Mouse (Mus musculus): ENCODE data around the gene Rap1gap2.

The Rap1gap2 gene

DNA sequence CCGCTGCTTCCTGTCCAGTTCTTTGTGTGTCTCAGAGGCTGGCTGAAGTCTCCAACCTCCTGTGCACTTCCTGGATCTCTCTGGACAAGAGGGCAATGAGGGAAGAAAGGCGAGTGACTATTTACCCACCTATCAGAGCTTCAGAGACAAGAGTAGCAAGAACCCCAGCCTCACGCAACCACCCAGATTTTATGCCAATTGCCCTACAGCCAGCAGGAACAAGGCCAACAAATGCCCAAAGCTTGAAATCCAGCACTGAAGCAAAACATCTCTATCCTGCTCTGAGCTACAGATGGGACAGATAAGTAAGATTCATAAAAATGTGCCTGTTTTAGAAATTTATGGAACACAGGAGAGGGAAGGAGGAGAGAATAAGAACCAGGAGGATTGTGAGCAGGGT is 109.7 kb downstream of the Rap1gap2 start:
- DNase-seq, result peak in 1 of 2 experiments; percentile 17

DNA sequence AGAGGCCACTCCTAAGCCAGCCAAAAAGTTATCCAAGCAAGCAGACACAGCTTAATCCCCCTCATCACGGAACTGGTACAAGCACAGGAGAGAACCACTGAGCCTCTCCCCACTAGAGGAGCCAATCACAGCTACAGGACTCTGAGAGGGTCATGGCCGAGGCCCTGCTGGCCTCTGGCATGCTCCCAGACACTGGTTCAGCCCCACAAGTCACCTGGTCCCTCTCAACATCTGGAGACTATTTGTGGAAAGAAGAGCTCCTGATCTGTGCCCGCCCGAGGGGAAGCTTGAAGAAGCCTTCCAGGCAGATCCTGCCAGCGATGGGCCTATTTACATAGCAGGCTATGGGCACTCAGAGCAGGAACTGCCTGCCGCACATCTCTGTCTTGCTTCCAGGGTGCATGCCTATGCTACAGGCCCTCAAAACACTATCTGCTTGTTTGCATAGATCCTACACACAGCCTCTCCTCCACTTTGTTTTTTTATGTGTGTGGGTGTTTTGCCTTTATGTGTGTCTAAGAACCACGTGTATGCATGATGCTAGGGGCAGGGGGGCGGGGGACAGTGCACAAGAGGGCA is 111.1 kb downstream of the Rap1gap2 start:
- DNase-seq, result no peak

- DNase-seq, result no peak
Measured at GRCm38 (mm10) chr11:74499058-74499457, 111.7 kb downstream of the Rap1gap2 start.

GRCm38 (mm10) chr11:74496581-74496980 is 114.1 kb downstream of the Rap1gap2 start:
- DNase-seq, result no peak

DNA sequence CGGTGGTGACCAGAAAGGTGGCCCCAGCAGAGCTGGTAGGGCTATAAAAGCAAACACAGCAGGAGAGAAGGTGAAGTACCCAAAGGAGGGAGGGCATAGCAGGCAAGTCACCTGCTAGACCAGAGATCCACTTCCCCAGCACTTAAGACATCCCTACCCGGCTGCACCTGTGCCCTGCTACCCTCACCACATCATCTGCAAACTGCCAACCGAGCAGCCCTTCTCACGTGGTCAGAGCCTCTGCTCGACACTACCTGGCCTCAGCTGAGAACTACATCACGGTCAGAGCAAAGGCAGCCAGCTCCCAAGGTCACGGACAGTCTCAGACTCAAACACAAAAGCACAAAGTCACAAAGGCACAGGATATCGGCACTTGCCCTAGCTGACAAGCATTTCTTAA is 116.8 kb downstream of the Rap1gap2 start:
- no peak for DNase-seq

DNA sequence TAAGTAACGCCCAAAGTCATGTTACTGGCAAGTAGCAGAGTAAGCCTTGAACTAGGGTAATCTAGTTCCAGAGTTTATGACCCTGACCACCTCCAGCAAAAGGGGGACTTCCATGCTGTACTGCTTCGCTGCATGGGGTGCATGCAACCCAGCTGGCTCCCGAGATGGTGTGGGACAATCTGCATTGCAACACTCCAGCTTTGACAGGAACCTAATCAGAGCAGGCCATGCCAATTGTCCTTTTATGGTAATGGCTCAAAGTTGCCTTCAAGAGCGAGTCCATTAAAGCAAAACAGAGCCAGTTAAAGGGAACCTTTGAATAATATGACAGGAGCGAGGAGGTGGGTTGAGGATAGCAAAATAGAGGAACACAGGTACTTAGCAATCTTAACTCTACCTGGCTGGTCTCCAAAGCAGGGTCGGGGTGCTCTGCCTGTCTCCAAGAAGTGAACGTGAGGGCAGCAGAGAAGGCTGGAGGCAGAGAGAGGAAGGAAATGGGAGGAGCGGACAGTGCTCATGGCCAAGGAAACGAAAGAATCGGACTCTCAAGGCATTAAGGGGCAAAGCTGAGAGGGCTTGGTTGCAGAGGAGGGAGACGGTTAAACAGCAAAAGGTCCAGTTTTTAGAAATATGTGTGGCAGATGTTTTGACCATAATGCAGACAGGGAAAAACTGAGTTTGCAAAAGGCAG is 117.4 kb downstream of the Rap1gap2 start:
- DNase-seq, result peak; percentile 17 to 32

- DNase-seq, result no peak
Measured at GRCm38 (mm10) chr11:74491130-74491529, 119.6 kb downstream of the Rap1gap2 start.

- DNase-seq, result no peak
Measured at GRCm38 (mm10) chr11:74489239-74489638, 121.5 kb downstream of the Rap1gap2 start.

GRCm38 (mm10) chr11:74487952-74488351 is 122.8 kb downstream of the Rap1gap2 start:
- no peak for DNase-seq

- no peak for DNase-seq
Measured at GRCm38 (mm10) chr11:74485435-74486217, 125.1 kb downstream of the Rap1gap2 start.

DNA sequence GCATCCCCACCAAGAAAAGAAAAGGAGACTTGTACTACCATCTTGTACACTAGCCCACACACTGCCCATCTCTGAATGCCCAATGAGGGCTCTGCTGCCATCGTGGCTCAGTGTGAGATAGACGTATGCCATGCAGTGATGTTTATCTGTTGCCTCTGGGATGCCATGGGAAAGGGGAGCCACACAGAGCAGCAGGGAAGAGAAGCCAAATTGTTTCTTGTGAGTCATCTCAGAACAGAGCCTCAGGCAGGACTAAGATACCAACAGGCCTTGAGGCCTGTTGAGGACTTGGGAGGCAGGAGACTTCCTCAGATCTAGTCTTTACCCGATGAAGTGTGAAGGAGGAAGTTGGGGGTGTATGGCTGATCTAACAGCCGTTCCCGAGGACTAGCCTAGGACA is 126.8 kb downstream of the Rap1gap2 start:
- no peak for DNase-seq

DNA sequence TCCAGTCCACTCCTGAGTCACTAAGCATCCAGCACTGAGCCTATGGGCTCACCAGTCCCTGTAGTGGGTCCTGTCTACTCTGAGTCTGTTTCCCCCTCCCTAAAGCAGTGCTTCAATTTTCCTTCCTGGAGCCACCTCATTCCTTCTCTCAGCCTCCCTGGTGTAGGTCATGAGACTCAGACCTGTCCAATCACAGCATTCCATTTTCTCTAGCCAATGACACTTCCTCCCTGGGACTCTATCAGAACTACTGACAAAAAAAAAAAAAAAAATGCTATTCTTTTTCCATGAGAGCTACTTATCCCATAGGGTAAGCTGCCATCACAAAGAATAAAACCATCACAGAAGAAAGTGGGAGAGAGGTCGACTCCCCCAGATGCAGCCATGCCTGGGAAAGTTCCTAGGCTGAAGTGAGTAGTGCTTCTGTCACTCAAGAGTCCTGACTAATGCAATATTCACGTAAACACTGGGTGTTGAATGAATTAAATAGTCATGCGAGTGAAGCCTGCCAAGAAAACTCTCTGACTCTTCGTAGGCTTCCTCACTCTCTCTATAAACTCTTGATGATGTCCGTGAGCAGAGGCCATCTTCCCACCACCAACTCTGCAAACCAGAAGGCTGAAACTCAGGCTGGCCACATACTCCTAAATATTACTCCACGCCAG is 127.4 kb downstream of the Rap1gap2 start:
- no peak for DNase-seq

- DNase-seq, result no peak
Measured at GRCm38 (mm10) chr11:74481797-74482196, 128.9 kb downstream of the Rap1gap2 start.

- DNase-seq, result no peak
Measured at GRCm38 (mm10) chr11:74479715-74480289, 130.9 kb downstream of the Rap1gap2 start.

GRCm38 (mm10) chr11:74478877-74479276 is 131.8 kb downstream of the Rap1gap2 start:
- no peak for DNase-seq

GRCm38 (mm10) chr11:74472671-74473070 is 138.0 kb downstream of the Rap1gap2 start:
- DNase-seq, result no peak

DNA sequence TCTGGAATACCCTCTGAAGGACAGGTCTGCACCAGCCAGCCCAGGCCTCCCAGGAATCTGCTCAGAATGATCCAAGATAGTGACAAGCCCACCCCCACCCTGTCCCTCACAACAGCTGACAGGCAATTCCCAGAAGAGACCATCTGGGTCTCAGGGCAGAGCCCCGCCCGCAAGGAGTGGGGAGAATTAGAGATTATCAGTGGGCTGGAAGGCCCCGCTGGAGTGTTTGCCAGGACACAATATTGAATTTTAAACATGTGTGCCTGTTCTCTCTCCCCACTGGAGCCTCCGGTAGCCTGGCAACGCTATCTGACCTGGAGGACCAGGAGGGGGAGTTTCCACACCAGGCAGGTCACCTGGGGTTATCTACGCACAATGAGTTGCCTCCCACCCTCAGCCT is 142.5 kb downstream of the Rap1gap2 start:
- no peak for DNase-seq

DNA sequence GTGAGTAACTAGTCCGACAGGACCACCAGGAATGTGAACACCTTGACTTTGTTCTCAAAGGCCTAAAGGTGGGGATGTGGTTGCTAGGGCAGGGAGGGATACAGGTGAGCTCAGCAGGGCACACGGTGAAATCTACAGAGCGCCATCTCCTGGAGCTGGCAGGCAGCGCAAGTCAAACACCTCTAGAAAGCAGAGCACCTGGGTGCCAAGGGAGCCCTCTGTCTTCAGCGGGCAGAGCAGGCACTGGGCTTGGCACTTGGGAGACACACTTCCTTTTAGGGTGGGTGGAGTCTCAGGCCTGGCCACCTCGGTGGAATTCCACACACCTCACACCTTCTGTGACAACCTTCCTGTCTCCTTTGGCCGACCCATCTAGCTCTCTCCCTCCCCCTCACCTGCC is 145.0 kb downstream of the Rap1gap2 start:
- peak in 1 of 2 experiments; percentile 30 for DNase-seq

DNA sequence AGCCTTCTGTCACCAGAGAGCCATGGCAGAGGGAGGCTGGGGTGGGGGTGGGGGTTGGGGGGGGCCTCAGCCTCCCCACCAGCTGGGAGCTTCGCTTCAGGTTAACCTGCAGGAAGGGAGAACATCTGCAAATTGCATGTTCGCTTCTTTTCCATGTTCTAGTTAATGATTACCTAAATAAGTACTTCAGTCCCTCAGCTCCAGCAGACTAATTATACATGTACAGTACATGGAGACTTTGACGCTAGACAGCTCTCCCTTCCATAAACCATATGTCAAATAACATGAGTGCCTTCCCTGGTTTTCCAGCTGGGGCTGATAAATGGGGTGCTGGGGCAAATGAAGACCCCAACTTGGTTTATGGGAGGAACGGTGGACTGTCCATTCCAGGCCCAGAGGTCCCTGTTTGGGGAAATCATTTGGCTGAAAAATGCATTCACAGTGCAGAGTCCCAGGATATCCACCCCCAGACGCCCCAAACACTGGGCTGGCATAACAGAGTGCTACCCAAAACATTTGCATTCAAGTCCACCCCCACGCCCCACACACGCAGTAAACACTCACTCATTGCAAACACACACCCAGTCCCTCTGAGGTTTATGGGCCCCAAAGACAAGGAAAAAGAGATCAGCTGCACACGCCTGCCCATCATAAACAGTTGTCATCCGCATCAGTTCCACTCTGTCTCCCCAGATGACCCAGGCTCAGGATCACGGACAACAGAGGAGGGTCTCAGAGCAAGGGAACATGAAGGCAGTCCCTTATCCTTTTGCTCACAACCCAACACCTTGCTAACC is 146.3 kb downstream of the Rap1gap2 start:
- no peak for DNase-seq

GRCm38 (mm10) chr11:74462651-74463050 is 148.1 kb downstream of the Rap1gap2 start:
- no peak for DNase-seq

GRCm38 (mm10) chr11:74459651-74460050 is 151.1 kb downstream of the Rap1gap2 start:
- DNase-seq, result no peak

GRCm38 (mm10) chr11:74458400-74458799 is 152.3 kb downstream of the Rap1gap2 start:
- no peak for DNase-seq

Data from lung, adult 18-20 months (tissue).